Comparison of ENCODE assay signal across 20 mouse cellular contexts in the genomic region with DNA sequence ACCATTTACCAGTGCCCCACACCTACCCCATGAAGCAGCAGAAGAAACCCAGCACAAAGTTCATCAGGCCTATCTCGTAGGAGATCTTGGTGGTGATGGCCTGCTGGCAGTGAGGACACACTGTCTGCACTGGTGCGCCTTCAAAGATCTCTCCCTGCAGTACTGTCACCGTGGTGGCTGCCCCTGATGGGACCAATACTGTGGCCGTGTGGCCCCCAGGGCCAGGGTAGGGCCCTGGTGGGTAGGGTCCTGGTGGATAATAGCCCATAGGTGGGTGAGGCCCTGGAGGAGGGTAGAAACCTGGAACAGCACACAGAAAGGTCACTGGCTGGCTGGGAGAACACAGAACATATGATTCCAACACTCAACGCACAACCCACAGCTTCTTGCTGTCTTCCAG.
"Had no signal": no experiment of that assay in that cellular context is flagged by ENCODE, and none has a peak within 500 bp of the region (broad histone marks: within the 10 kb centered on the region; RNA-seq: fewer than 3 reads in every experiment).

No protein-coding gene starts in this region.

- H3K4me3 ChIP-seq: limb, embryonic 10.5 days; limb, embryonic 13.5 days; lung, embryonic 15.5 days; myocyte; neural tube, embryonic 13.5 days; stomach, embryonic 15.5 days had no signal

- H3K27me3 ChIP-seq: limb, embryonic 13.5 days; lung, embryonic 15.5 days; neural tube, embryonic 13.5 days; stomach, embryonic 15.5 days had no signal

- H3K4me1 ChIP-seq: limb, embryonic 10.5 days had no signal

- H3K9ac ChIP-seq: limb, embryonic 13.5 days; lung, embryonic 15.5 days; neural tube, embryonic 13.5 days; stomach, embryonic 15.5 days had no signal

- DNase-seq: kidney, adult 18-20 months; kidney, adult 9 months; kidney, postnatal 25 days; lung, adult 18-20 months; lung, postnatal 10 days; lung, postnatal 36 days; retina, postnatal 1 day; right cerebral cortex, postnatal 25 days; spleen, adult 18-20 months; thymus, postnatal 25 days had no signal

- H3K9me3 ChIP-seq: limb, embryonic 10.5 days; limb, embryonic 13.5 days; lung, embryonic 15.5 days; neural tube, embryonic 13.5 days; stomach, embryonic 15.5 days had no signal

- H3K27ac ChIP-seq: kidney, postnatal 0 days; limb, embryonic 10.5 days; limb, embryonic 13.5 days; lung, embryonic 15.5 days; neural tube, embryonic 13.5 days; stomach, embryonic 15.5 days had no signal

- ATAC-seq: intestine, embryonic 16.5 days; midbrain, embryonic 16.5 days had no signal

- H3K4me2 ChIP-seq: limb, embryonic 13.5 days; lung, embryonic 15.5 days; midbrain, embryonic 11.5 days; neural tube, embryonic 13.5 days; stomach, embryonic 15.5 days had no signal
